ENCODE assay signal across 18 mouse cellular contexts in genomic region chr2:155941697-155942442, GRCm38 (mm10). TPM values are rescaled to one million over a fixed set of nuclear protein-coding genes. Genes with fewer than 3 reads are reported as not detected.
DNase-seq lines count a peak whose midpoint lies in the region; ATAC-seq lines count a peak whose summit lies in the region.
"Had no signal": no experiment of that assay in that cellular context is flagged by ENCODE, and none has a peak within 500 bp of the region (broad histone marks: within the 10 kb centered on the region; RNA-seq: fewer than 3 reads in every experiment).

No protein-coding gene starts in this region.

- no peak for ATAC-seq in hindbrain, embryonic 13.5 days (ENCODE audit: low FRiP score)
- ATAC-seq: activated CD4-positive, CD25-positive, alpha-beta regulatory T cell, adult 4 months; forebrain, postnatal 0 days; inflammation-experienced regulatory T-cells, adult 6 months had no signal

- no peak overlapping the region for H3K4me2 ChIP-seq in hindbrain, embryonic 13.5 days
- H3K4me2 ChIP-seq: liver, embryonic 11.5 days; neural tube, embryonic 12.5 days had no signal

- H3K9me3 ChIP-seq in limb, embryonic 10.5 days (replicated peaks), result no peaks in the 10 kb centered on the region
- no peaks in the 10 kb centered on the region for H3K9me3 ChIP-seq in hindbrain, embryonic 13.5 days
- H3K9me3 ChIP-seq: midbrain, embryonic 10.5 days; neural tube, embryonic 12.5 days had no signal

- H3K4me3 ChIP-seq in limb, embryonic 10.5 days, result no peak overlapping the region
- no peak overlapping the region for H3K4me3 ChIP-seq in hindbrain, embryonic 13.5 days
- H3K4me3 ChIP-seq: midbrain, embryonic 10.5 days; neural tube, embryonic 12.5 days had no signal

- H3K4me1 ChIP-seq in limb, embryonic 10.5 days, result peaks cover 60% of the 10 kb centered on the region
- H3K4me1 ChIP-seq in hindbrain, embryonic 13.5 days (replicated peaks), result peaks cover 29% of the 10 kb centered on the region

- peak; percentile 51 for DNase-seq in ovary, postnatal 36 days (ENCODE audit: low spot score)
- no peak for DNase-seq in ovary, postnatal 14 days (ENCODE audit: low spot score)
- peak; percentile 83 for DNase-seq in adrenal gland, postnatal 25 days
- DNase-seq in limb, embryonic 10.5 days (ENCODE audit: low spot score), result no peak
- peak; percentile 65 for DNase-seq in testis, postnatal 10 days (ENCODE audit: low spot score)
- DNase-seq in thymus, postnatal 25 days, result no peak
- DNase-seq: cerebellum, adult 2 months; forebrain, postnatal 0 days had no signal

- peaks cover 4% of the 10 kb centered on the region; the same call in 1 of the 2 replicates for H3K36me3 ChIP-seq in limb, embryonic 10.5 days
- no peaks in the 10 kb centered on the region for H3K36me3 ChIP-seq in hindbrain, embryonic 13.5 days
- H3K36me3 ChIP-seq: midbrain, embryonic 10.5 days; neural tube, embryonic 12.5 days had no signal

- peak overlapping the region; percentile 47; the same call in 1 of the 2 replicates for H3K27ac ChIP-seq in limb, embryonic 10.5 days
- no peak overlapping the region for H3K27ac ChIP-seq in hindbrain, embryonic 13.5 days
- H3K27ac ChIP-seq: midbrain, embryonic 10.5 days; neural tube, embryonic 12.5 days had no signal

- H3K27me3 ChIP-seq in limb, embryonic 10.5 days (ENCODE audit: low read depth, poor library complexity, severe bottlenecking), result 0 out of 2 replicates have a peak, but pooled peaks cover 9% of the 10 kb centered on the region
- peaks cover 10% of the 10 kb centered on the region; the same call in 1 of the 2 replicates for H3K27me3 ChIP-seq in hindbrain, embryonic 13.5 days
- H3K27me3 ChIP-seq: neural tube, embryonic 12.5 days had no signal

- H3K9ac ChIP-seq in hindbrain, embryonic 13.5 days, result no peak overlapping the region
- H3K9ac ChIP-seq: forebrain, postnatal 0 days; neural tube, embryonic 12.5 days had no signal

- 91% methylated on average over 40 of the region's 40 CpGs for WGBS in limb, embryonic 10.5 days
- 92% methylated on average over 40 of the region's 40 CpGs for WGBS in hindbrain, embryonic 13.5 days

RNA-seq across cellular contexts. Expression of gene Gm15557, which starts 1.3 kb away (rescaled TPM):
- total RNA-seq in adrenal gland, postnatal 25 days (2021), result not detected in 2 replicates
- polyA plus RNA-seq in limb, embryonic 10.5 days (2016; fragmentation: Nextera tagmentation; extraction: Ambion mirVana), result 0.13 and 0.18 TPM in 2 replicates
- polyA plus RNA-seq in hindbrain, embryonic 13.5 days (2015; fragmentation: Nextera tagmentation; extraction: Ambion mirVana), result 0.16 TPM in 1 of 2 replicates, not detected in the other
- total RNA-seq: forebrain, postnatal 0 days; layer of hippocampus, postnatal 10 days had no signal
- polyA plus RNA-seq: activated CD4-positive, CD25-positive, alpha-beta regulatory T cell, adult 4 months; cerebellum, adult 2 months; embryonic facial prominence, embryonic 14.5 days; forebrain, postnatal 0 days; heart, embryonic 14.5 days; inflammation-experienced regulatory T-cells, adult 6 months; liver, embryonic 11.5 days; neural tube, embryonic 12.5 days; stomach, embryonic 14.5 days had no signal

RNA-seq across cellular contexts. Expression of gene Gdf5, which starts 3.3 kb away (rescaled TPM):
- 1.3 TPM in 1 of 2 replicates, not detected in the other for total RNA-seq in adrenal gland, postnatal 25 days (2021)
- polyA plus RNA-seq in limb, embryonic 10.5 days (2016; fragmentation: Nextera tagmentation; extraction: Ambion mirVana), result 1.4 and 8.1 TPM in 2 replicates
- polyA plus RNA-seq in hindbrain, embryonic 13.5 days (2015; fragmentation: Nextera tagmentation; extraction: Ambion mirVana), result 2.0 and 3.6 TPM in 2 replicates
- polyA plus RNA-seq: activated CD4-positive, CD25-positive, alpha-beta regulatory T cell, adult 4 months; inflammation-experienced regulatory T-cells, adult 6 months had no signal

RNA-seq across cellular contexts. Expression of gene Uqcc1, which starts 11.8 kb away (rescaled TPM):
- total RNA-seq in adrenal gland, postnatal 25 days (2021), result 74.4 and 114 TPM in 2 replicates
- 78.6 and 83.1 TPM in 2 replicates for polyA plus RNA-seq in limb, embryonic 10.5 days (2016; fragmentation: Nextera tagmentation; extraction: Ambion mirVana)
- polyA plus RNA-seq in hindbrain, embryonic 13.5 days (2015; fragmentation: Nextera tagmentation; extraction: Ambion mirVana), result 57.6 and 59.6 TPM in 2 replicates

RNA-seq across cellular contexts. Expression of gene Cep250, which starts 14.4 kb away (rescaled TPM):
- total RNA-seq in adrenal gland, postnatal 25 days (2021), result 12.2 and 19.0 TPM in 2 replicates
- 28.7 and 34.3 TPM in 2 replicates for polyA plus RNA-seq in limb, embryonic 10.5 days (2016; fragmentation: Nextera tagmentation; extraction: Ambion mirVana)
- 18.1 and 18.7 TPM in 2 replicates for polyA plus RNA-seq in hindbrain, embryonic 13.5 days (2015; fragmentation: Nextera tagmentation; extraction: Ambion mirVana)

Comparison
In these comparisons a context has a peak if more than half of its experiments do, and no peak if none do; other contexts are left out.
1. DNase-seq: peak in ovary, postnatal 36 days (single experiment), adrenal gland, postnatal 25 days (single experiment) and testis, postnatal 10 days (single experiment); none in ovary, postnatal 14 days (single experiment), limb, embryonic 10.5 days (single experiment) and thymus, postnatal 25 days (single experiment).